Mouse (Mus musculus): ENCODE results near the gene Ccdc162. TPM values are rescaled to one million over a fixed set of nuclear protein-coding genes. Genes with fewer than 3 reads are reported as not detected.
A peak's percentile ranks its signal among the peaks of the same experiment; 100 is the strongest.

Gene Ccdc162
- polyA plus RNA-seq, 1 experiment from 2014 or later: 2.9 TPM

- Histone ChIP-seq H3K4me1 (peaks cover 3% of the 10 kb centered on the region; the same call in 1 of the 2 replicates), H3K9ac (no peak overlapping the region), H3K36me3 (no peaks in the 10 kb centered on the region), H3K9me3 (replicated peaks) (no peaks in the 10 kb centered on the region), H3K27ac (replicated peaks) (peak overlapping the region; percentile 55; the same call in 1 of the 2 replicates), H3K4me2 (replicated peaks) (no peak overlapping the region), H3K4me3 (replicated peaks) (no peak overlapping the region), H3K27me3 (no peaks in the 10 kb centered on the region)
- WGBS: 39% methylated on average over 11 of the region's 11 CpGs
- peak; percentile 43; the same call in 1 of the 2 replicates for ATAC-seq (ENCODE audit: insufficient number of reproducible peaks, low FRiP score, low TSS enrichment, low read depth)
These were observed 19.4 kb downstream of the Ccdc162 start for GRCm38 (mm10) chr10:41697040-41697439.

GRCm38 (mm10) chr10:41690978-41691377, 25.5 kb downstream of the Ccdc162 start:
- 0 out of 2 replicates have a peak, but pooled peaks cover 5% of the 10 kb centered on the region for H3K9me3 ChIP-seq (replicated peaks)
- no peak overlapping the region for H3K27ac ChIP-seq (replicated peaks)
- H3K4me3 ChIP-seq (replicated peaks): no peak overlapping the region
- no peak; the same call in 1 of the 2 replicates for ATAC-seq (ENCODE audit: insufficient number of reproducible peaks, low FRiP score, low TSS enrichment, low read depth)
- 68% methylated on average over 4 of the region's 4 CpGs for WGBS
- peaks cover 5% of the 10 kb centered on the region; the same call in 1 of the 2 replicates for H3K4me1 ChIP-seq
- no peak overlapping the region for H3K4me2 ChIP-seq (replicated peaks)
- H3K27me3 ChIP-seq: no peaks in the 10 kb centered on the region; the same call in 1 of the 2 replicates
- H3K36me3 ChIP-seq: no peaks in the 10 kb centered on the region
- H3K9ac ChIP-seq: no peak overlapping the region

- H3K36me3 ChIP-seq: no peaks in the 10 kb centered on the region
- H3K4me3 ChIP-seq (replicated peaks): peak overlapping the region; percentile 39
- 17% methylated on average over 24 of the region's 24 CpGs for WGBS
- no peak for ATAC-seq (ENCODE audit: insufficient number of reproducible peaks, low FRiP score, low TSS enrichment, low read depth)
- H3K4me2 ChIP-seq (replicated peaks): peak overlapping the region; percentile 69
- peak overlapping the region; percentile 26 for H3K9ac ChIP-seq
- H3K27me3 ChIP-seq: no peaks in the 10 kb centered on the region; the same call in 1 of the 2 replicates
- 0 out of 2 replicates have a peak, but pooled peaks cover 5% of the 10 kb centered on the region for H3K9me3 ChIP-seq (replicated peaks)
- no peak overlapping the region for H3K27ac ChIP-seq (replicated peaks)
- peaks cover 5% of the 10 kb centered on the region; the same call in 1 of the 2 replicates for H3K4me1 ChIP-seq
These were observed 26.2 kb downstream of the Ccdc162 start for GRCm38 (mm10) chr10:41689941-41690887.

GRCm38 (mm10) chr10:41684548-41684996, 31.9 kb downstream of the Ccdc162 start:
- H3K36me3 ChIP-seq: no peaks in the 10 kb centered on the region
- H3K27me3 ChIP-seq: no peaks in the 10 kb centered on the region
- H3K27ac ChIP-seq (replicated peaks): no peak overlapping the region
- H3K4me3 ChIP-seq (replicated peaks): peak overlapping the region; percentile 13
- peak overlapping the region; percentile 44 for H3K4me2 ChIP-seq (replicated peaks)
- H3K9ac ChIP-seq: no peak overlapping the region
- no peak for ATAC-seq (ENCODE audit: insufficient number of reproducible peaks, low FRiP score, low TSS enrichment, low read depth)
- 0 out of 2 replicates have a peak, but pooled peaks cover 5% of the 10 kb centered on the region for H3K9me3 ChIP-seq (replicated peaks)
- H3K4me1 ChIP-seq: peaks cover 9% of the 10 kb centered on the region; the same call in 1 of the 2 replicates
- 4% methylated on average over 21 of the region's 21 CpGs for WGBS

GRCm38 (mm10) chr10:41682546-41683393, 33.7 kb downstream of the Ccdc162 start:
- 40% methylated on average over 16 of the region's 16 CpGs for WGBS

GRCm38 (mm10) chr10:41678746-41679360, 37.6 kb downstream of the Ccdc162 start:
- ATAC-seq (ENCODE audit: insufficient number of reproducible peaks, low FRiP score, low TSS enrichment, low read depth): peak; percentile 61; the same call in 1 of the 2 replicates
- H3K4me3 ChIP-seq (replicated peaks): peak overlapping the region; percentile 23
- H3K4me2 ChIP-seq (replicated peaks): peak overlapping the region; percentile 50
- no peak overlapping the region; the same call in 1 of the 2 replicates for H3K9ac ChIP-seq
- H3K4me1 ChIP-seq: peaks cover 13% of the 10 kb centered on the region; the same call in 1 of the 2 replicates
- peak overlapping the region; percentile 12 for H3K27ac ChIP-seq (replicated peaks)
- H3K9me3 ChIP-seq (replicated peaks): no peaks in the 10 kb centered on the region
- no peaks in the 10 kb centered on the region for H3K27me3 ChIP-seq
- 13% methylated on average over 18 of the region's 18 CpGs for WGBS
- no peaks in the 10 kb centered on the region for H3K36me3 ChIP-seq

More at GRCm38 (mm10) chr10:41682546-41683393, 33.7 kb downstream of the Ccdc162 start:
- Histone ChIP-seq H3K4me3 (replicated peaks) (no peak overlapping the region), H3K9ac (no peak overlapping the region), H3K36me3 (no peaks in the 10 kb centered on the region), H3K27ac (replicated peaks) (no peak overlapping the region), H3K9me3 (replicated peaks) (0 out of 2 replicates have a peak, but pooled peaks cover 5% of the 10 kb centered on the region), H3K4me1 (peaks cover 18% of the 10 kb centered on the region; the same call in 1 of the 2 replicates), H3K27me3 (no peaks in the 10 kb centered on the region), H3K4me2 (replicated peaks) (no peak overlapping the region)
- ATAC-seq (ENCODE audit: insufficient number of reproducible peaks, low FRiP score, low TSS enrichment, low read depth): peak; percentile 37; the same call in 1 of the 2 replicates

GRCm38 (mm10) chr10:41677396-41677795, 39.0 kb downstream of the Ccdc162 start:
- H3K27ac ChIP-seq (replicated peaks): no peak overlapping the region

GRCm38 (mm10) chr10:41676661-41677061, 39.8 kb downstream of the Ccdc162 start:
- Histone ChIP-seq H3K27me3 (no peaks in the 10 kb centered on the region), H3K9me3 (replicated peaks) (no peaks in the 10 kb centered on the region), H3K4me3 (replicated peaks) (no peak overlapping the region), H3K27ac (replicated peaks) (no peak overlapping the region), H3K9ac (no peak overlapping the region), H3K36me3 (no peaks in the 10 kb centered on the region), H3K4me2 (replicated peaks) (no peak overlapping the region), H3K4me1 (peaks cover 9% of the 10 kb centered on the region; the same call in 1 of the 2 replicates)
- 65% methylated on average over 6 of the region's 6 CpGs for WGBS
- ATAC-seq (ENCODE audit: insufficient number of reproducible peaks, low FRiP score, low TSS enrichment, low read depth): no peak

More at GRCm38 (mm10) chr10:41677396-41677795, 39.0 kb downstream of the Ccdc162 start:
- H3K9ac ChIP-seq: no peak overlapping the region
- no peak overlapping the region for H3K4me3 ChIP-seq (replicated peaks)
- no peaks in the 10 kb centered on the region for H3K9me3 ChIP-seq (replicated peaks)
- no peaks in the 10 kb centered on the region for H3K27me3 ChIP-seq
- no peak overlapping the region for H3K4me2 ChIP-seq (replicated peaks)
- ATAC-seq (ENCODE audit: insufficient number of reproducible peaks, low FRiP score, low TSS enrichment, low read depth): no peak
- peaks cover 10% of the 10 kb centered on the region; the same call in 1 of the 2 replicates for H3K4me1 ChIP-seq
- H3K36me3 ChIP-seq: no peaks in the 10 kb centered on the region
- 53% methylated on average over 8 of the region's 8 CpGs for WGBS

GRCm38 (mm10) chr10:41675842-41676571, 40.4 kb downstream of the Ccdc162 start:
- 80% methylated on average over 6 of the region's 6 CpGs for WGBS
- no peaks in the 10 kb centered on the region for H3K27me3 ChIP-seq
- no peak for ATAC-seq (ENCODE audit: insufficient number of reproducible peaks, low FRiP score, low TSS enrichment, low read depth)
- no peaks in the 10 kb centered on the region for H3K36me3 ChIP-seq
- no peak overlapping the region for H3K4me2 ChIP-seq (replicated peaks)
- H3K27ac ChIP-seq (replicated peaks): no peak overlapping the region
- H3K9me3 ChIP-seq (replicated peaks): no peaks in the 10 kb centered on the region
- H3K4me1 ChIP-seq: peaks cover 9% of the 10 kb centered on the region; the same call in 1 of the 2 replicates
- no peak overlapping the region for H3K4me3 ChIP-seq (replicated peaks)
- H3K9ac ChIP-seq: no peak overlapping the region

GRCm38 (mm10) chr10:41675243-41675642, 41.2 kb downstream of the Ccdc162 start:
- ATAC-seq (ENCODE audit: insufficient number of reproducible peaks, low FRiP score, low TSS enrichment, low read depth): no peak
- no peaks in the 10 kb centered on the region for H3K36me3 ChIP-seq
- no peaks in the 10 kb centered on the region for H3K27me3 ChIP-seq
- H3K9me3 ChIP-seq (replicated peaks): no peaks in the 10 kb centered on the region
- WGBS: 61% methylated on average over 6 of the region's 6 CpGs
- H3K4me3 ChIP-seq (replicated peaks): no peak overlapping the region
- H3K4me2 ChIP-seq (replicated peaks): no peak overlapping the region
- no peak overlapping the region for H3K27ac ChIP-seq (replicated peaks)
- peaks cover 9% of the 10 kb centered on the region; the same call in 1 of the 2 replicates for H3K4me1 ChIP-seq
- H3K9ac ChIP-seq: no peak overlapping the region
